Mouse (Mus musculus) heart, adult 2 months (tissue): ENCODE results near the gene Arhgef10l.

ENCODE experiments used
- CTCF ChIP-seq: fragments of 200-600 bp; IDR thresholded peaks from 2 replicates; pipeline ENCODE4 v1.8.1; 2022; ENCODE audit warnings: antibody characterized with exemption, mild to moderate bottlenecking, moderate library complexity
- POLR2A ChIP-seq: fragments of 200-500 bp; IDR thresholded peaks from 2 replicates; pipeline ENCODE4 v1.6.1; 2011; ENCODE audit warnings: mild to moderate bottlenecking, low read depth, low read length, control low read depth; ENCODE audit not compliant: insufficient read depth

- TF ChIP-seq POLR2A (no peak), CTCF (no peak)
Measured at GRCm38 (mm10) chr4:140625651-140626525, 39.9 kb downstream of the Arhgef10l start.
